Mouse (Mus musculus) kidney, adult 9 months (tissue): ENCODE measurements at regions not wholly inside any gene's neighbourhood (a gene's known extent, or its start where the extent isn't known, plus 50 kb on each side); places are given as distances from the start of the nearest gene placed in this dataset.

Experiments
- DNase-seq: peaks from one replicate; pipeline ENCODE4 v3.0.0; 2022

- no peak for DNase-seq
Observed at GRCm38 (mm10) chr16:87295727-87296126, 58.3 kb upstream of the N6amt1 start.

DNA sequence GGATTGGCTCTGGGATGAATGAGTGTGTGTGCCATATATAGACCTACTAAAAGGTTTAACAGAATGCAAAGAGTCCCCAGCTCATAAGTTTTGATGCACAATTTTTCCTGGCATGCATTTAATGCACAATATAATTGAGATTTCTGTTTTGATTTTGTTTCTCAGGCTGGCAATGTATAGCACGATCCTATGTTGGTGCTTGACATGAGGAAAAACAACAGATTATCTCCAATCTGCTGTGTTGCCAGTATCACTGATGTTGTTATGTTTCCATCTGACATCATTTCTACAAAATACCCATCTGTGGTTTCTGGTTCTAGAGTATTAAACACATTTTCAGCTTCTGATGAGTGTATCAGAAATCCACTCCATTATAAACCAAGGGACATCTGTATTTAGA is 61.2 kb upstream of the N6amt1 start:
- DNase-seq: no peak

DNA sequence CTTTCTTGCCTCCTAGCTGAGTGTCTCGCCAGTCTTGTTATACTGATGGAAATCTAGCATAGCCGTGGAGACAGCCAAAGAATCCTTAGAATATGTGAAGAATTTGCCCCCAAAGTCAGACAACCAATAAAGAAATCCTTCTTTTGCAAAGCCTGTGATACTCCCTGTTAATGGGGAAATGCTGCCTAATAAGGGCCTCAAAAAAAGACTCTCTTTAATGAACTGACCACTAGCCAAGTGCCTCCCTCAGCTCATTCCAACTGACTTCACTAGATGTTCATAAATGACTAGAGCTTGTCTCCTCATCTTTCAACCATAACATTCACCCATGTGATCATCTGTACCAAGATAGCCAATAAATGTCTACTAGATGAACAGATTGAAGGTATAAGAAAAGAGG is 62.3 kb upstream of the N6amt1 start:
- DNase-seq: no peak

DNA sequence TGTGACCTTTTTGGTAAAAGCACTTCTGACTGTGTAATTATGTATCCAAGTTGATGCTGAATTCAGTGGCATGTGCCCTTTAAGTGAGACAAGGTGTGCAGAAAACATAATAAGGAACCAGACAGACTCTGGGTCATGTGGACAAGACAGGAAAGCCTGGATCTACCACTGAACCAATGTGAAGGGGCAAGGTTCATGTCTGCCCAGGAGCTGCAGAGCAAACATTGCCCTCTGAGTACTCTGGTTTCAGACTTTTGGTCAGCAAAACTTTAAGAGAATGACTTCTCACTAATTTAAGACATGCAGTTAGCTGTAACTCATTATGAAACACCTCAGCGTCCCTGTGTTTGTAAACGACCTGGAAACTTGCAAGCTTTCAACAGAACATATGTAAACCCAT is 68.3 kb upstream of the N6amt1 start:
- DNase-seq: peak; percentile 89

DNA sequence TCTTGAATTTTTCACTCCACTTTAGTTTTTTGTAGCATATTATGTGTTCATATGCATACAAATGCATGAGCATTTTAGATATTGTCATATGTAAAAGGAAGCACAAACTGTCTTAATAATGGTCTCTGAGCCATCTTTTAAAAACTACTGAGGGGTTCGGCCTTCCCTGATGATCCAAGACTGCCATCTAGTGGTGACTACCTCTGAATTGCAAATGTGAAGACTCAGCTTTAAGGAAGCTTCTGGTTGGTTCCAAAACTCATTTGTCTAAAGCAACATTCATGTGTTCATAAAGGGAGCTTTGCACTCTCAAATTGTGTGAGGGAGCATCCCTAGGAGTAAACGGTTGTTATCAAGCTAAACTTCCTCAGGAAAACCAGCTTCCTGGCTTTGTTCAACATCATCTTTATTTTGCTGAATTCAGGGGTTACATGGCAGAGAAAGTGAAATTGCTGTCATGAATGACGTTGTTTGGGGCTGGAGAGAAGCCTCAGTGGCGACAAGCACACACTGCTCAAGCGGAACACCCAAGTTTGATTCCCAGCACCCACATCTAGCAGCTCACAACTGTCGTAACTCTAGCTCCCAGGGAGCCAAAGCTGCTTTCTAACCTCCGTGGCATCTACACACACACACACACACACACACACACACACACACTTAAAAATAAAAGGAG is 69.0 kb upstream of the N6amt1 start:
- DNase-seq: peak; percentile 66

DNA sequence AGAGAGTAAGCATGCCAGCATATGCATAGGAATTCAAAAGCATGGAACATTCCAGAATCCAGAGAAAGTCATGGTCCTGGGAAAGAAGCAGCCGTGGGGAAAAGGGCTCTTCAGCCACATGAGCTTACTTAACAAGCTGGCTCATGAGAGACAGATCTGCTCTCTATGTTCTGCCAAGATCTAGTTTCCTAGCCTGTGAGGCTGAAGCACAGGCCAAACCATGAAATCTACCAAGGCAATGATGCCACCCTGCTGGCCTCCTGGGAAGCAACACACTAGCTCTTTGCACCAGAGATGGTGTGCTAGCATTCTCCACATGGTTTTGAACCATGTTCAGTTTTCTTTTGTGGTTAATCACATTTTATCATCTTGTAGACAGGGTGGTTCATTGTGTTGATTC is 75.5 kb upstream of the N6amt1 start:
- no peak for DNase-seq

- no peak for DNase-seq
Observed at GRCm38 (mm10) chr16:87272363-87272762, 81.6 kb upstream of the N6amt1 start.

DNA sequence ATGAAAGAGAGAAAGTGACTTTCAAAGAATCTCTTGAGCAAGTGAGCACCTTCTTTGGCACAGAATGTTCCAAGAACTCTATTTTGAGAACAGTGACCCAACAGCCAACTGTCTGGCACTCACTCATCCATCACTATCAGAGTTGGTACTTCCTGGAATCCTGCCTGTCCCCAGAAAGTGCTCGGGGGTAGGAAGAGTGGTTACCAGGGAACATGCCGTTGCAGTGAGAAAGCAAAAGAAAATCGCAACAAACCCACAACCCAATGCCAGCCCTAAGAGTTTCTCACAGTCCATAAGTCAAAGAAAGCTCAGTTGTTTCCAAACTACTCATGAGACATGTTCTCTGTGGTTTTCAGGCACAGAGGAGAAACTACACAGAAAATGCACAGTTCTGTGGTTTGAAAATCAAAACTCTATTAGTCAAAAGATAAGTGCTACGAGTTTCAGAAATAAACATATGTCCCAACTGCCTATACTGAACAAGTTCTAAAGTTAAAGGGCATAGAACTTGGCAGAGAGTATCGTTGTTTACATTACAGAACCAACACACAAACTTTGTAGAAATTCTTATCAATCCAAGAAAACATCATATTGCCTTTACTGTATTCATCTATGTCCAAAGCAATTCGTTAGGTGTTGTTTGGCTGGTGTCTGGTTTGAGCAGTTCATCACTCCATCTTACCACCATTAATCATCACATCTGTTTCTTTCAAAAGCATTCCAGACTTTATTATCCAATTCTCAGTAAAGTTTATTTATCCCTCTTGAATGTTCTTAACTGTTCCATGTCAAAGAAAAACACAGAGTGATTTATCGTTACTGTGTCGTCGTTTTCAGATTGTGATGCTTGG is 85.8 kb upstream of the N6amt1 start:
- DNase-seq: no peak

DNA sequence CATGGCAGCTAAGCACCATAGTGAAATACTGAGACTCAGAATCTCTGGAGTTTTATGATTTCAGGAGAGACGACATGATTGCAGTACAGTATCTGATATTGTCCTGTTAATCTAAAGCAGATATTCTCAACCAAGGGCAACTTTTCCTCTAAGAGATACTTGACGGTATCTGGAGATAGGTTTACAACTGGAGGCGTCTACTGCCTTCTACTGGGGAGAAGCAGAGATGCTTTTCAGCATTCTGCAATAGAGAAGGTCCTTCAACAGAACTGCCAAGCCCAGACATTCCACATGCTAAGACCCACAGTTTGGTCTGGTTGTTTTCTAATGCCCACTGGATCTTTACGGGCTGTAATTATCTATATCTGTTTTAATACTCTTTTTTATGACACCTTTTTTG is 86.5 kb upstream of the N6amt1 start:
- DNase-seq: no peak

GRCm38 (mm10) chr16:87263571-87263970 is 90.4 kb upstream of the N6amt1 start:
- DNase-seq: no peak

GRCm38 (mm10) chr16:87263041-87263440 is 90.9 kb upstream of the N6amt1 start:
- DNase-seq: no peak

DNA sequence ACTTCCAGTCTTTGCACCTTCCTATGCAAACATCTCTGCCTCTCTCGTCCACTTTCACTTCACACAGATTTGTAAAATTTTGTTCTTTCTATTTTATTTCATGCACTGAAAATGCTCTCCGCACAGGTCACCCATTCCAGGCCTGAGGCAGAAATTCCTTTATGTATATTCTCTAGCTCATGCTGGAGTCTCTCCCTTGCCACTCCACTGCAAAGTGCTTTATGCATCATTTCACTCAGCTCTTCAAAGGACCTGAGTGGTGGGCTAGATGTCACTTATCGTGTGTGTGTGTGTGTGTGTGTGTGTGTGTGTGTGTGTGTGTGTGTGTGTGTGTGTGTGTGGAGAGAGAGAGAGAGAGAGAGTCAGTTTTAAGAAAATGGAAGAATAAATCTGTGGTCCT is 91.5 kb upstream of the N6amt1 start:
- no peak for DNase-seq

GRCm38 (mm10) chr16:87261527-87261926 is 92.5 kb upstream of the N6amt1 start:
- peak; percentile 72 for DNase-seq

DNA sequence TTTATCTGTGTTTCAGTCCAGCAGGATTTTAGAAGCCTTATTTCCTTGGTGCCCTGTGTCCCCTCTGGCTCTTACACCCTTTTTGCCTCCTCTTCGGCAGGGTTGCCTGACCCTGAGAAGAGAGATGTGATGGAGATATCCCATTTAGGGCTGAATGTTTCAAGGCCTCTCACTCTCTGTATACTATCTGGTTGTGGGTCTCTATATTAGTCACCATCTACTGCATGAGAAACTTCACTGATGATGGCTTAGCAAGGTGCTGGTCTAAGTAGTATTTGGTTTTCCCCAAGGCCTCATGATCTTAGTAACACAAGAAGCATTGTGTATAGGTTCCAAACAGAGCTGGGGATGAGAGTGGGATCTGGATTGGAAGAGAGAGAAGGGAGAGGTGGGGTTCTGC is 99.2 kb upstream of the N6amt1 start:
- no peak for DNase-seq

- DNase-seq: peak; percentile 17
Observed at GRCm38 (mm10) chr16:87250531-87250930, 103.5 kb upstream of the N6amt1 start.

GRCm38 (mm10) chr16:87249903-87250302 is 104.1 kb upstream of the N6amt1 start:
- DNase-seq: peak; percentile 60

DNA sequence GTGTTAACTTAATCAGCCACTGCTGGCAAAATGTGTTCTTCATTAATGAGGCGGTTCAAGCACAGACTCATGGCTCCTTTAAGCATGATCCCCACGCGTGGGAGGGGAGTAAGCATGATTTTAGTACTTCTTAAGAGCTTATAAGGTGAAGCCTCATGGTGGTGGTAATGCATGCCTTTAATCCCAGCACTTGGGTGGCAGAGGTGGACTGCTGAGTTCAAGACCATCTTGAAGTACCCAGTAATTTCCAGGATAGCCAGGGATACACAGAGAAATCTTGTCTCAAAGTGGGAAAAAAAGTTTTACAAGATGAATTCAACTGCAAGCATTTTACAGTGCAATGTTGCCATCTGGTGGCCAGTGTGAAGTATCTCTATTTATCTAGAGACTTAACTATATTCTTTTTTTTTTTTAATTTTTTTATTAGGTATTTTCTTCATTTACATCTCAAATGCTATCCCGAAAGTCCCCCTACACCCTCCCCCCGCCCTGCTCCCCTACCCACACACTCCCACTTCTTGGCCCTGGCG is 105.4 kb upstream of the N6amt1 start:
- peak; percentile 34 for DNase-seq

- DNase-seq: peak; percentile 76
Observed at GRCm38 (mm10) chr16:87245933-87246791, 107.8 kb upstream of the N6amt1 start.

- no peak for DNase-seq
Observed at GRCm38 (mm10) chr16:87245441-87245840, 108.5 kb upstream of the N6amt1 start.

GRCm38 (mm10) chr16:87242027-87242426 is 112.0 kb upstream of the N6amt1 start:
- DNase-seq: no peak

GRCm38 (mm10) chr16:87239105-87239504 is 114.9 kb upstream of the N6amt1 start:
- no peak for DNase-seq

- no peak for DNase-seq
Observed at GRCm38 (mm10) chr16:87234199-87234598, 119.8 kb upstream of the N6amt1 start.

DNA sequence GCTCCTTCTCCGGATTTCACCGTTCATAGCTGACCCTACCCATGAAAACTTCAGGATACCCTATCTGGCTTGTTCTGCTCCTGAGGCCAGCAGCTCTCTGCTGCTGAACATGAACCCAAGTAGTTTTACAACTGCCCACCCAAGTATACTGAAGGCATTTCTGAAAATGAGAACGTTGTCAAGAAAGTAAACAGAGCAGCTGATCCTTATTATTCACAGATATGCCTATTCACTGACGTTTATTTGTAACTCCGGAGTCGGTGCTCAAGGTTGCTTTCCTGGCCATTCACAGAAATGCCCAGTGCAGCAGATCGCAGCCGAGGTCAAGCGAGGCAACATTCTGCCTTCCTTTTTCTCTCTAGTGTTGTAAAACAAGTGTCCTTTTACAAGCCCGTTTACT is 128.4 kb upstream of the N6amt1 start:
- DNase-seq: no peak
